Mouse (Mus musculus): Measurements from ENCODE around the gene Arhgef12. TPM values are rescaled to one million over a fixed set of nuclear protein-coding genes. Genes with fewer than 3 reads are reported as not detected.

The Arhgef12 gene
- polyA plus RNA-seq, 1 experiment from 2014 or later = 12.1 TPM

GRCm38 (mm10) chr9:43035208-43035607, 71.8 kb downstream of the Arhgef12 start:
- H3K27me3 ChIP-seq (ENCODE audit: control insufficient read depth, insufficient read depth, low read depth, low read length) = no peaks in the 10 kb centered on the region
- H3K9me3 ChIP-seq (ENCODE audit: control insufficient read depth, low read length) = no peaks in the 10 kb centered on the region
- H3K4me1 ChIP-seq (replicated peaks; ENCODE audit: control insufficient read depth, insufficient read depth, low read length) = peaks cover 26% of the 10 kb centered on the region
- no peak overlapping the region; the same call in 1 of the 2 replicates for H3K27ac ChIP-seq (ENCODE audit: low read length)
- no peak overlapping the region for H3K9ac ChIP-seq (ENCODE audit: low read length)
- WGBS = 60% methylated on average over 4 of the region's 4 CpGs
- no peak for ATAC-seq (ENCODE audit: low read depth)
- no peak overlapping the region for H3K4me3 ChIP-seq (ENCODE audit: low read length)
- H3K4me2 ChIP-seq (ENCODE audit: low read depth, low read length) = no peak overlapping the region
- peaks cover 4% of the 10 kb centered on the region; the same call in 1 of the 2 replicates for H3K36me3 ChIP-seq (ENCODE audit: control insufficient read depth, insufficient read depth, low read length)

- no peak overlapping the region for H3K27ac ChIP-seq (ENCODE audit: low read length)
- ATAC-seq (ENCODE audit: low read depth) = peak; percentile 56; the same call in 1 of the 2 replicates
Measured at GRCm38 (mm10) chr9:43034273-43034672, 72.8 kb downstream of the Arhgef12 start.

GRCm38 (mm10) chr9:43027757-43028156, 79.3 kb downstream of the Arhgef12 start:
- no peak overlapping the region for H3K9ac ChIP-seq (ENCODE audit: low read length)

More at GRCm38 (mm10) chr9:43034273-43034672, 72.8 kb downstream of the Arhgef12 start:
- H3K4me3 ChIP-seq (ENCODE audit: low read length) = no peak overlapping the region
- H3K36me3 ChIP-seq (ENCODE audit: control insufficient read depth, insufficient read depth, low read length) = peaks cover 3% of the 10 kb centered on the region; the same call in 1 of the 2 replicates
- no peak overlapping the region for H3K9ac ChIP-seq (ENCODE audit: low read length)
- H3K4me1 ChIP-seq (replicated peaks; ENCODE audit: control insufficient read depth, insufficient read depth, low read length) = peaks cover 26% of the 10 kb centered on the region
- H3K27me3 ChIP-seq (ENCODE audit: control insufficient read depth, insufficient read depth, low read depth, low read length) = no peaks in the 10 kb centered on the region
- no peak overlapping the region for H3K4me2 ChIP-seq (ENCODE audit: low read depth, low read length)
- no peaks in the 10 kb centered on the region for H3K9me3 ChIP-seq (ENCODE audit: control insufficient read depth, low read length)

GRCm38 (mm10) chr9:43021515-43022251, 85.4 kb downstream of the Arhgef12 start:
- Histone ChIP-seq H3K4me3 (ENCODE audit: low read length) (no peak overlapping the region), H3K27ac (ENCODE audit: low read length) (peak overlapping the region; percentile 40; the same call in 1 of the 2 replicates), H3K9me3 (ENCODE audit: control insufficient read depth, low read length) (no peaks in the 10 kb centered on the region), H3K4me1 (replicated peaks; ENCODE audit: control insufficient read depth, insufficient read depth, low read length) (peaks cover 2% of the 10 kb centered on the region), H3K27me3 (ENCODE audit: control insufficient read depth, insufficient read depth, low read depth, low read length) (no peaks in the 10 kb centered on the region), H3K4me2 (ENCODE audit: low read depth, low read length) (no peak overlapping the region), H3K9ac (ENCODE audit: low read length) (no peak overlapping the region), H3K36me3 (ENCODE audit: control insufficient read depth, insufficient read depth, low read length) (peaks cover 6% of the 10 kb centered on the region)
- WGBS = 71% methylated on average over 5 of the region's 5 CpGs
- peak; percentile 70; the same call in 1 of the 2 replicates for ATAC-seq (ENCODE audit: low read depth)

More at GRCm38 (mm10) chr9:43027757-43028156, 79.3 kb downstream of the Arhgef12 start:
- Histone ChIP-seq H3K36me3 (ENCODE audit: control insufficient read depth, insufficient read depth, low read length) (no peaks in the 10 kb centered on the region; the same call in 1 of the 2 replicates), H3K4me3 (ENCODE audit: low read length) (no peak overlapping the region), H3K4me1 (replicated peaks; ENCODE audit: control insufficient read depth, insufficient read depth, low read length) (no peaks in the 10 kb centered on the region; the same call in 1 of the 2 replicates), H3K9me3 (ENCODE audit: control insufficient read depth, low read length) (no peaks in the 10 kb centered on the region), H3K27ac (ENCODE audit: low read length) (no peak overlapping the region), H3K4me2 (ENCODE audit: low read depth, low read length) (no peak overlapping the region), H3K27me3 (ENCODE audit: control insufficient read depth, insufficient read depth, low read depth, low read length) (no peaks in the 10 kb centered on the region)
- 43% methylated on average over 5 of the region's 5 CpGs for WGBS
- no peak for ATAC-seq (ENCODE audit: low read depth)

- no peak for ATAC-seq (ENCODE audit: low read depth)
- Histone ChIP-seq H3K4me2 (ENCODE audit: low read depth, low read length) (no peak overlapping the region), H3K9ac (ENCODE audit: low read length) (no peak overlapping the region), H3K36me3 (ENCODE audit: control insufficient read depth, insufficient read depth, low read length) (peaks cover 6% of the 10 kb centered on the region; the same call in 1 of the 2 replicates), H3K9me3 (ENCODE audit: control insufficient read depth, low read length) (no peaks in the 10 kb centered on the region), H3K4me1 (replicated peaks; ENCODE audit: control insufficient read depth, insufficient read depth, low read length) (peaks cover 2% of the 10 kb centered on the region), H3K27me3 (ENCODE audit: control insufficient read depth, insufficient read depth, low read depth, low read length) (no peaks in the 10 kb centered on the region), H3K27ac (ENCODE audit: low read length) (no peak overlapping the region), H3K4me3 (ENCODE audit: low read length) (no peak overlapping the region)
- WGBS = 90% methylated on average over 9 of the region's 9 CpGs
Measured at GRCm38 (mm10) chr9:43019656-43020055, 87.4 kb downstream of the Arhgef12 start.

- no peak overlapping the region for H3K4me3 ChIP-seq (ENCODE audit: low read length)
- H3K36me3 ChIP-seq (ENCODE audit: control insufficient read depth, insufficient read depth, low read length) = peaks cover 9% of the 10 kb centered on the region
- ATAC-seq (ENCODE audit: low read depth) = no peak
- WGBS = 84% methylated on average over 5 of the region's 5 CpGs
- H3K9me3 ChIP-seq (ENCODE audit: control insufficient read depth, low read length) = no peaks in the 10 kb centered on the region
- no peak overlapping the region for H3K27ac ChIP-seq (ENCODE audit: low read length)
- no peak overlapping the region for H3K9ac ChIP-seq (ENCODE audit: low read length)
- 0 out of 2 replicates have a peak, but pooled peaks cover 4% of the 10 kb centered on the region for H3K4me1 ChIP-seq (replicated peaks; ENCODE audit: control insufficient read depth, insufficient read depth, low read length)
- H3K4me2 ChIP-seq (ENCODE audit: low read depth, low read length) = no peak overlapping the region
- H3K27me3 ChIP-seq (ENCODE audit: control insufficient read depth, insufficient read depth, low read depth, low read length) = no peaks in the 10 kb centered on the region
Measured at GRCm38 (mm10) chr9:43015786-43016185, 91.3 kb downstream of the Arhgef12 start.

- Histone ChIP-seq H3K27me3 (ENCODE audit: control insufficient read depth, insufficient read depth, low read depth, low read length) (no peaks in the 10 kb centered on the region), H3K4me2 (ENCODE audit: low read depth, low read length) (no peak overlapping the region), H3K27ac (ENCODE audit: low read length) (no peak overlapping the region), H3K9ac (ENCODE audit: low read length) (no peak overlapping the region), H3K4me1 (replicated peaks; ENCODE audit: control insufficient read depth, insufficient read depth, low read length) (0 out of 2 replicates have a peak, but pooled peaks cover 4% of the 10 kb centered on the region), H3K36me3 (ENCODE audit: control insufficient read depth, insufficient read depth, low read length) (peaks cover 9% of the 10 kb centered on the region), H3K9me3 (ENCODE audit: control insufficient read depth, low read length) (no peaks in the 10 kb centered on the region), H3K4me3 (ENCODE audit: low read length) (no peak overlapping the region)
- no peak for ATAC-seq (ENCODE audit: low read depth)
- 85% methylated on average over 2 of the region's 2 CpGs for WGBS
Measured at GRCm38 (mm10) chr9:43015366-43015765, 91.7 kb downstream of the Arhgef12 start.

- no peak overlapping the region for H3K27ac ChIP-seq (ENCODE audit: low read length)
- no peaks in the 10 kb centered on the region for H3K27me3 ChIP-seq (ENCODE audit: control insufficient read depth, insufficient read depth, low read depth, low read length)
- 0 out of 2 replicates have a peak, but pooled peaks cover 4% of the 10 kb centered on the region for H3K4me1 ChIP-seq (replicated peaks; ENCODE audit: control insufficient read depth, insufficient read depth, low read length)
- WGBS = 97% methylated on average over 1 of the region's 1 CpGs
- H3K4me2 ChIP-seq (ENCODE audit: low read depth, low read length) = no peak overlapping the region
- no peak overlapping the region for H3K9ac ChIP-seq (ENCODE audit: low read length)
- H3K4me3 ChIP-seq (ENCODE audit: low read length) = no peak overlapping the region
- no peaks in the 10 kb centered on the region for H3K9me3 ChIP-seq (ENCODE audit: control insufficient read depth, low read length)
- no peak for ATAC-seq (ENCODE audit: low read depth)
- H3K36me3 ChIP-seq (ENCODE audit: control insufficient read depth, insufficient read depth, low read length) = peaks cover 11% of the 10 kb centered on the region
Measured at GRCm38 (mm10) chr9:43014886-43015285, 92.2 kb downstream of the Arhgef12 start.

- no peak overlapping the region for H3K4me2 ChIP-seq (ENCODE audit: low read depth, low read length)
- WGBS = 49% methylated on average over 5 of the region's 5 CpGs
- H3K4me3 ChIP-seq (ENCODE audit: low read length) = no peak overlapping the region
- peaks cover 20% of the 10 kb centered on the region; the same call in 1 of the 2 replicates for H3K36me3 ChIP-seq (ENCODE audit: control insufficient read depth, insufficient read depth, low read length)
- H3K9me3 ChIP-seq (ENCODE audit: control insufficient read depth, low read length) = no peaks in the 10 kb centered on the region
- no peak overlapping the region for H3K27ac ChIP-seq (ENCODE audit: low read length)
- no peaks in the 10 kb centered on the region for H3K27me3 ChIP-seq (ENCODE audit: control insufficient read depth, insufficient read depth, low read depth, low read length)
- H3K9ac ChIP-seq (ENCODE audit: low read length) = no peak overlapping the region
- H3K4me1 ChIP-seq (replicated peaks; ENCODE audit: control insufficient read depth, insufficient read depth, low read length) = 0 out of 2 replicates have a peak, but pooled peaks cover 4% of the 10 kb centered on the region
- no peak for ATAC-seq (ENCODE audit: low read depth)
Measured at GRCm38 (mm10) chr9:43012541-43012940, 94.5 kb downstream of the Arhgef12 start.
